Mouse (Mus musculus) kidney, postnatal 0 days (tissue): Measurements from ENCODE around the gene Stk10. TPM values are rescaled to one million over a fixed set of nuclear protein-coding genes. Genes with fewer than 3 reads are reported as not detected.

Experiments
- ATAC-seq: fragments of 200-750 bp; cut with Nextera tagmentation; replicated peaks from 2 replicates; pipeline ENCODE4 v1.8.0; 2017; ENCODE audit warnings: low read depth, moderate number of reproducible peaks, moderate TSS enrichment, moderate library complexity; ENCODE audit not compliant: low FRiP score
- DNase-seq: peaks from one replicate; pipeline ENCODE4 v3.0.0-alpha.2; 2016; ENCODE audit warnings: low spot score
- H3K27ac ChIP-seq: fragments of 300-500 bp; sonication (generic); 2 replicates; pipeline ENCODE4 v1.5.1; 2014; ENCODE audit warnings: mild to moderate bottlenecking
- H3K27me3 ChIP-seq: fragments of 300-500 bp; sonication (generic); 2 replicates; pipeline ENCODE4 v1.6.1; 2014; ENCODE audit warnings: low read length, mixed read lengths; ENCODE audit not compliant: insufficient read depth
- H3K36me3 ChIP-seq: fragments of 300-500 bp; sonication (generic); 2 replicates; pipeline ENCODE4 v1.6.1; 2014; ENCODE audit warnings: low read length, mixed read lengths; ENCODE audit not compliant: insufficient read depth
- H3K4me1 ChIP-seq: fragments of 300-500 bp; sonication (generic); replicated peaks from 2 replicates; pipeline ENCODE4 v1.6.1; 2014; ENCODE audit warnings: antibody characterized with exemption, low read length, mixed read lengths; ENCODE audit not compliant: insufficient read depth
- H3K4me2 ChIP-seq: fragments of 300-500 bp; sonication (generic); 2 replicates; pipeline ENCODE4 v1.6.1; 2014; ENCODE audit warnings: mild to moderate bottlenecking, low read length, moderate library complexity, mixed read lengths
- H3K4me3 ChIP-seq: fragments of 300-500 bp; sonication (generic); replicated peaks from 2 replicates; pipeline ENCODE4 v1.5.1; 2014; ENCODE audit warnings: low read depth, low read length
- H3K9ac ChIP-seq: fragments of 300-500 bp; sonication (generic); 2 replicates; pipeline ENCODE4 v1.6.1; 2014; ENCODE audit warnings: low read depth, low read length
- H3K9me3 ChIP-seq: fragments of 300-500 bp; sonication (generic); replicated peaks from 2 replicates; pipeline ENCODE4 v1.6.1; 2016; ENCODE audit warnings: low read length, inconsistent platforms, mixed read lengths
- CTCF ChIP-seq: IDR thresholded peaks from 2 replicates; pipeline ENCODE4 v1.5.1; 2016; ENCODE audit warnings: antibody characterized with exemption, low read depth, mild to moderate bottlenecking, moderate library complexity
- WGBS: fragments of 180-500 bp; shearing (Covaris S2); extraction: QIAGEN DNeasy Blood & Tissue Kit; methylation state at CpG from one replicate; pipeline ENCODE4 v1.1.7; 2014; 5-methylcytosine and 5-hydroxymethylcytosine counted together
- polyA plus RNA-seq: library from polyadenylated mRNA; unstranded; fragments of >200 nt; fragmentation: Nextera tagmentation; extraction: Ambion mirVana; gene quantifications from 2 replicates; pipeline ENCODE4 v1.2.1, GENCODE M21; 2015

Gene Stk10
- polyA plus RNA-seq, 1 experiment from 2014 or later = 2.4 TPM

- Histone ChIP-seq H3K27ac (no peak overlapping the region), H3K4me2 (no peak overlapping the region), H3K36me3 (no peaks in the 10 kb centered on the region), H3K4me1 (no peaks in the 10 kb centered on the region; the same call in 1 of the 2 replicates), H3K27me3 (no peaks in the 10 kb centered on the region), H3K9me3 (no peaks in the 10 kb centered on the region), H3K4me3 (no peak overlapping the region), H3K9ac (no peak overlapping the region)
- ATAC-seq (no peak), DNase-seq (no peak)
- WGBS = 87% methylated on average over 15 of the region's 15 CpGs
- no peak for TF ChIP-seq CTCF
Observed at GRCm38 (mm10) chr11:32568637-32569293, 35.7 kb downstream of the Stk10 start.

DNA sequence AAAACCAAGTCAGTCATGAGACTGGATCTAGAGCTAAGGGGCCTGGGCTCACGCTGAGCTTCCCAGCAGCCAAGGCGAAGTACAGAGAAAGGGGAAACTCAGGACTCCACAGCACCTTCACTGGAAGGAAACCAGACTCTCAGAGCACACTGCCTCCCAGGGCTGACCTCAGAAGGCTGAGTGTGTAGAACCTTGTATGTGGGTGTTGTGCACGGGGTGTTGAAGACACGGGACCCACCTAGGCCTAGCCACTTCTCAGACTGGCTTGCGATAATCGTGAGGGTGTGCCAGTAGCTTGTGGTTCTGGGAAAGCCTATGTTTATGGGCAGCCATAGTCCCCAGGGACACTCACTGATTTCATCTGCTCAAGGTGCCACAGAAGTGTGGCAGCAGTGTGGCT is 38.0 kb downstream of the Stk10 start:
- TF ChIP-seq CTCF = no peak
- no peak overlapping the region for H3K9ac ChIP-seq
- WGBS = 89% methylated on average over 6 of the region's 6 CpGs
- no peak overlapping the region for H3K4me3 ChIP-seq
- H3K27me3 ChIP-seq = no peaks in the 10 kb centered on the region
- H3K27ac ChIP-seq = no peak overlapping the region
- H3K9me3 ChIP-seq = no peaks in the 10 kb centered on the region
- no peak for ATAC-seq
- DNase-seq = no peak
- no peak overlapping the region for H3K4me2 ChIP-seq
- H3K36me3 ChIP-seq = no peaks in the 10 kb centered on the region
- no peaks in the 10 kb centered on the region for H3K4me1 ChIP-seq

DNA sequence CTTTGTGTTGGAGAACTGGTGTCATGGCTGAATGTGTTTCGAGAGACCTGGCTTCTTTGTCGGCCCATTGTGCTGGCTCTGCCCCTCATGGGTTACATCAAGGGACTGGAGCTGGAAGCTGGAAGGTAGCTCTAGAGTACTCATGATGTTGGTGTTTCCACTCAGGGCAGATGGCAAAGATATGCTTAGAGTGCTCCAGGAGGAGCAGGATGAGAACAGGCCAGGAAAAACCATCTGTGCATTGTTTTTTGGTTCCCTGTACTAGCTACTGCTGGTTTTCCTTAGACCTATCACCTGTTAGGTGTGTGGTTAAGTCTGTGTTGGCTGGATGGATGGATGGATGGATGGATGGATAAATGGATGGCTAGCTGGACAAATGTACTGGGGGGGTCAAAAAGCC is 40.6 kb downstream of the Stk10 start:
- Histone ChIP-seq H3K4me3 (no peak overlapping the region), H3K9me3 (no peaks in the 10 kb centered on the region), H3K27ac (no peak overlapping the region), H3K4me2 (no peak overlapping the region), H3K27me3 (no peaks in the 10 kb centered on the region), H3K36me3 (no peaks in the 10 kb centered on the region), H3K9ac (no peak overlapping the region), H3K4me1 (no peaks in the 10 kb centered on the region)
- ATAC-seq = no peak
- WGBS = 96% methylated on average over 2 of the region's 2 CpGs
- no peak for TF ChIP-seq CTCF
- DNase-seq = no peak

GRCm38 (mm10) chr11:32575964-32576759 is 43.1 kb downstream of the Stk10 start:
- 52% methylated on average over 6 of the region's 6 CpGs for WGBS
- Histone ChIP-seq H3K4me3 (no peak overlapping the region), H3K9me3 (no peaks in the 10 kb centered on the region), H3K36me3 (no peaks in the 10 kb centered on the region), H3K4me1 (no peaks in the 10 kb centered on the region), H3K9ac (no peak overlapping the region), H3K27ac (no peak overlapping the region), H3K27me3 (no peaks in the 10 kb centered on the region), H3K4me2 (no peak overlapping the region)
- TF ChIP-seq CTCF = no peak
- peak; percentile 82 for DNase-seq
- ATAC-seq = peak; percentile 63

GRCm38 (mm10) chr11:32576760-32577050 is 43.6 kb downstream of the Stk10 start:
- WGBS = 24% methylated on average over 5 of the region's 5 CpGs
- Histone ChIP-seq H3K9ac (no peak overlapping the region), H3K4me1 (no peaks in the 10 kb centered on the region), H3K27me3 (no peaks in the 10 kb centered on the region), H3K36me3 (no peaks in the 10 kb centered on the region), H3K27ac (no peak overlapping the region), H3K4me3 (no peak overlapping the region), H3K4me2 (no peak overlapping the region), H3K9me3 (no peaks in the 10 kb centered on the region)
- no peak for DNase-seq
- ATAC-seq = no peak
- no peak for TF ChIP-seq CTCF

GRCm38 (mm10) chr11:32580305-32580947 is 47.3 kb downstream of the Stk10 start:
- TF ChIP-seq CTCF = no peak
- Histone ChIP-seq H3K27ac (no peak overlapping the region), H3K4me2 (no peak overlapping the region), H3K9ac (no peak overlapping the region), H3K27me3 (no peaks in the 10 kb centered on the region), H3K36me3 (no peaks in the 10 kb centered on the region), H3K4me3 (no peak overlapping the region), H3K9me3 (no peaks in the 10 kb centered on the region), H3K4me1 (no peaks in the 10 kb centered on the region)
- ATAC-seq (no peak; the same call in 1 of the 2 replicates), DNase-seq (peak; percentile 38)
- WGBS = 84% methylated on average over 15 of the region's 16 CpGs
